Mouse (Mus musculus): ENCODE data around the gene Mgp. TPM values are rescaled to one million over a fixed set of nuclear protein-coding genes. Genes with fewer than 3 reads are reported as not detected.
A peak's percentile ranks its signal among the peaks of the same experiment; 100 is the strongest.

Gene Mgp
- 0.50 and 0.91 TPM in 2 replicates for polyA plus RNA-seq (2016; fragmentation: Nextera tagmentation; extraction: Ambion mirVana)

GRCm38 (mm10) chr6:136875670-136876069 is at the start of gene Mgp:
TSS of gene Mgp (minus strand) at chr6:136875823.
- WGBS = 62% methylated on average over 9 of the region's 9 CpGs
- Histone ChIP-seq H3K27ac (no peak within 1 kb of the TSS), H3K9me3 (no peaks in the 10 kb centered on the region), H3K4me1 (no peaks in the 10 kb centered on the region), H3K36me3 (replicated peaks) (no peaks in the 10 kb centered on the region), H3K27me3 (ENCODE audit: poor library complexity, severe bottlenecking) (no peaks in the 10 kb centered on the region), H3K4me3 (no peak within 1 kb of the TSS)
- no peak for DNase-seq (ENCODE audit: extremely low spot score, low spot score)

GRCm38 (mm10) chr6:136925049-136925448 is 49.4 kb upstream of the Mgp start:
- no peaks in the 10 kb centered on the region for H3K27me3 ChIP-seq (ENCODE audit: poor library complexity, severe bottlenecking)
- H3K4me1 ChIP-seq = 0 out of 2 replicates have a peak, but pooled peaks cover 2% of the 10 kb centered on the region
- H3K36me3 ChIP-seq (replicated peaks) = no peaks in the 10 kb centered on the region
- WGBS = 83% methylated on average over 8 of the region's 8 CpGs
- H3K4me3 ChIP-seq = no peak overlapping the region
- DNase-seq (ENCODE audit: extremely low spot score, low spot score) = no peak
- no peak overlapping the region for H3K27ac ChIP-seq
- H3K9me3 ChIP-seq = no peaks in the 10 kb centered on the region

- WGBS = 92% methylated on average over 8 of the region's 8 CpGs
Measured at GRCm38 (mm10) chr6:136923532-136923931, 47.9 kb upstream of the Mgp start, which contains the start of gene Pde6h. TSS of gene Pde6h (plus strand) at chr6:136923832.

GRCm38 (mm10) chr6:136922871-136923270 is 47.2 kb upstream of the Mgp start:
- H3K27ac ChIP-seq = no peak overlapping the region
- 91% methylated on average over 7 of the region's 7 CpGs for WGBS
- H3K36me3 ChIP-seq (replicated peaks) = no peaks in the 10 kb centered on the region
- H3K9me3 ChIP-seq = no peaks in the 10 kb centered on the region
- peaks cover 7% of the 10 kb centered on the region for H3K4me1 ChIP-seq
- no peak overlapping the region for H3K4me3 ChIP-seq
- H3K27me3 ChIP-seq (ENCODE audit: poor library complexity, severe bottlenecking) = no peaks in the 10 kb centered on the region
- DNase-seq (ENCODE audit: extremely low spot score, low spot score) = no peak

More at GRCm38 (mm10) chr6:136923532-136923931, 47.9 kb upstream of the Mgp start, which contains the start of gene Pde6h:
- DNase-seq (ENCODE audit: extremely low spot score, low spot score) = no peak
- no peak within 1 kb of the TSS for H3K27ac ChIP-seq
- 0 out of 2 replicates have a peak, but pooled peaks cover 2% of the 10 kb centered on the region for H3K4me1 ChIP-seq
- H3K9me3 ChIP-seq = no peaks in the 10 kb centered on the region
- H3K4me3 ChIP-seq = no peak within 1 kb of the TSS
- H3K36me3 ChIP-seq (replicated peaks) = no peaks in the 10 kb centered on the region
- no peaks in the 10 kb centered on the region for H3K27me3 ChIP-seq (ENCODE audit: poor library complexity, severe bottlenecking)

GRCm38 (mm10) chr6:136922080-136922479 is 46.5 kb upstream of the Mgp start, which contains the start of gene Erp27:
TSS of gene Erp27 (minus strand) at chr6:136922180.
- no peak within 1 kb of the TSS for H3K27ac ChIP-seq
- H3K27me3 ChIP-seq (ENCODE audit: poor library complexity, severe bottlenecking) = no peaks in the 10 kb centered on the region
- H3K9me3 ChIP-seq = no peaks in the 10 kb centered on the region
- peaks cover 8% of the 10 kb centered on the region for H3K4me1 ChIP-seq
- WGBS = 92% methylated on average over 5 of the region's 5 CpGs
- DNase-seq (ENCODE audit: extremely low spot score, low spot score) = no peak
- H3K4me3 ChIP-seq = no peak within 1 kb of the TSS
- no peaks in the 10 kb centered on the region for H3K36me3 ChIP-seq (replicated peaks)

GRCm38 (mm10) chr6:136921601-136922000 is 46.0 kb upstream of the Mgp start:
- DNase-seq (ENCODE audit: extremely low spot score, low spot score) = no peak
- Histone ChIP-seq H3K9me3 (no peaks in the 10 kb centered on the region), H3K4me3 (no peak overlapping the region), H3K4me1 (peaks cover 8% of the 10 kb centered on the region), H3K27ac (no peak overlapping the region), H3K36me3 (replicated peaks) (no peaks in the 10 kb centered on the region), H3K27me3 (ENCODE audit: poor library complexity, severe bottlenecking) (no peaks in the 10 kb centered on the region)
- 84% methylated on average over 7 of the region's 7 CpGs for WGBS

GRCm38 (mm10) chr6:136920320-136921257 is 45.0 kb upstream of the Mgp start:
- DNase-seq (ENCODE audit: extremely low spot score, low spot score) = peak; percentile 67
- no peaks in the 10 kb centered on the region for H3K27me3 ChIP-seq (ENCODE audit: poor library complexity, severe bottlenecking)
- no peaks in the 10 kb centered on the region for H3K9me3 ChIP-seq
- peaks cover 8% of the 10 kb centered on the region for H3K4me1 ChIP-seq
- H3K36me3 ChIP-seq (replicated peaks) = no peaks in the 10 kb centered on the region
- WGBS = 51% methylated on average over 16 of the region's 16 CpGs
- H3K4me3 ChIP-seq = no peak overlapping the region
- H3K27ac ChIP-seq = no peak overlapping the region

GRCm38 (mm10) chr6:136917885-136918284 is 42.3 kb upstream of the Mgp start:
- Histone ChIP-seq H3K27ac (no peak overlapping the region), H3K36me3 (replicated peaks) (no peaks in the 10 kb centered on the region), H3K4me1 (peaks cover 18% of the 10 kb centered on the region), H3K27me3 (ENCODE audit: poor library complexity, severe bottlenecking) (0 out of 2 replicates have a peak, but pooled peaks cover 5% of the 10 kb centered on the region), H3K4me3 (no peak overlapping the region), H3K9me3 (no peaks in the 10 kb centered on the region)
- WGBS = 14% methylated on average over 2 of the region's 2 CpGs
- no peak for DNase-seq (ENCODE audit: extremely low spot score, low spot score)

GRCm38 (mm10) chr6:136915721-136916395 is 40.2 kb upstream of the Mgp start:
- Histone ChIP-seq H3K36me3 (replicated peaks) (no peaks in the 10 kb centered on the region), H3K27me3 (ENCODE audit: poor library complexity, severe bottlenecking) (0 out of 2 replicates have a peak, but pooled peaks cover 5% of the 10 kb centered on the region), H3K4me1 (peaks cover 20% of the 10 kb centered on the region), H3K27ac (no peak overlapping the region), H3K4me3 (no peak overlapping the region), H3K9me3 (no peaks in the 10 kb centered on the region)
- DNase-seq (ENCODE audit: extremely low spot score, low spot score) = no peak
- 90% methylated on average over 8 of the region's 8 CpGs for WGBS

- H3K4me3 ChIP-seq = no peak overlapping the region
- H3K36me3 ChIP-seq (replicated peaks) = no peaks in the 10 kb centered on the region
- H3K27me3 ChIP-seq (ENCODE audit: poor library complexity, severe bottlenecking) = 0 out of 2 replicates have a peak, but pooled peaks cover 5% of the 10 kb centered on the region
- H3K4me1 ChIP-seq = peaks cover 18% of the 10 kb centered on the region
- no peak overlapping the region for H3K27ac ChIP-seq
- DNase-seq (ENCODE audit: extremely low spot score, low spot score) = no peak
- H3K9me3 ChIP-seq = no peaks in the 10 kb centered on the region
- WGBS = 94% methylated on average over 6 of the region's 6 CpGs
Measured at GRCm38 (mm10) chr6:136914234-136914633, 38.6 kb upstream of the Mgp start.

GRCm38 (mm10) chr6:136913384-136914126 is 37.9 kb upstream of the Mgp start:
- Histone ChIP-seq H3K27me3 (ENCODE audit: poor library complexity, severe bottlenecking) (0 out of 2 replicates have a peak, but pooled peaks cover 5% of the 10 kb centered on the region), H3K4me3 (peak overlapping the region; percentile 36), H3K36me3 (replicated peaks) (no peaks in the 10 kb centered on the region), H3K27ac (peak overlapping the region; percentile 42; the same call in 1 of the 2 replicates), H3K4me1 (peaks cover 18% of the 10 kb centered on the region), H3K9me3 (no peaks in the 10 kb centered on the region)
- peak; percentile 30 for DNase-seq (ENCODE audit: extremely low spot score, low spot score)
- 16% methylated on average over 18 of the region's 18 CpGs for WGBS

- 83% methylated on average over 1 of the region's 2 CpGs for WGBS
Measured at GRCm38 (mm10) chr6:136912751-136913265, 37.2 kb upstream of the Mgp start.

More at GRCm38 (mm10) chr6:136912751-136913265, 37.2 kb upstream of the Mgp start:
- H3K9me3 ChIP-seq = no peaks in the 10 kb centered on the region
- no peaks in the 10 kb centered on the region for H3K36me3 ChIP-seq (replicated peaks)
- H3K4me3 ChIP-seq = no peak overlapping the region
- H3K4me1 ChIP-seq = peaks cover 13% of the 10 kb centered on the region
- H3K27me3 ChIP-seq (ENCODE audit: poor library complexity, severe bottlenecking) = 0 out of 2 replicates have a peak, but pooled peaks cover 5% of the 10 kb centered on the region
- DNase-seq (ENCODE audit: extremely low spot score, low spot score) = no peak
- H3K27ac ChIP-seq = no peak overlapping the region

All from forebrain, embryonic 10.5 days (tissue).